Mouse (Mus musculus): ENCODE measurements around the gene Tysnd1. TPM values are rescaled to one million over a fixed set of nuclear protein-coding genes. Genes with fewer than 3 reads are reported as not detected.
A peak's percentile ranks its signal among the peaks of the same experiment; 100 is the strongest.

The Tysnd1 gene
- 24.5 and 25.1 TPM in 2 replicates for polyA plus RNA-seq (2014; fragmentation: Nextera tagmentation; extraction: Ambion mirVana)

DNA sequence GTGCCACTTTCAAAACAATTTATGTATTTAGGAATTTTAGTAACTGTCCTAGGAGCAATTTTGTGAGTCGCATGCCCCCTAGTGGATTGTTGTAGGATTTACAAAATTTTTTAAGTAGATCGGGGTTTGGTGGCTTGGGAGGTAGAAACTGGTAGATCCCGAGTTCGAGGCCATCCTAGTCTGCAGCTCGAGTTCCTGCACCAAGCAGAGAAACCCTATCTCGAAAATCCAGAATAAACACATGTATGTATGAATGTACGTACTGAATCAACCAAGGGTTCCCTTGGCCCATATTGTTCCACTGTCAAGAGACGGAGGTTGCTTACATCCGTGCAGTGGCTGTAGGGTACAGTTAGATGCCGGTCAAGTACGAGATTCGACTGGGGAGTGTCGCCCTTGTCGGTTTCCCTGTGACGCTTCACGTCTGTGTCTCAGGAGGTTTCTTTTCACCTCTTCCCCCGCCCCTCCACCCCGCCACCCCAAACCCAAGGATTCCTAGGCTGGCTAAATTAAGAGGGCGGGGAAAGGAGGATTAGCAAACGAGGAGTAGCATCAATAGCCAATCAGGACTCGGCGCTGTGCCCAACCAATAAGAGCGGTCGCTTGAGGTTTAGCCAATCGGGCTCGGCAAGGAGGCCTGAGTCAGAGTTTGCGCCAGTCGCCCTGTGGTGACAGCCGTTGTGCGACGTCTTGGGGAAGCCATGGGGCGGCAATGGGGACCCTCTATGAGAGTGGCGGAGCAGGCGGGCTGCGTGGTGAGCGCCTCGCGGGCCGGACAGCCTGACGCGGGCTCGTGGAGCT lies at the start of gene Tysnd1:
Gene Tysnd1 (plus strand): TSS at position 645 of the 801 bp plus-strand sequence.
- 1% methylated on average over 42 of the region's 42 CpGs for WGBS (ENCODE audit: insufficient replicate concordance)
- H3K4me1 ChIP-seq (ENCODE audit: control insufficient read depth, insufficient read depth, low read length): peaks cover 10% of the 10 kb centered on the region
- ATAC-seq (replicated peaks; ENCODE audit: insufficient number of reproducible peaks, low FRiP score, low TSS enrichment): peak; percentile 90
- peak within 1 kb of the TSS; percentile 97 for H3K4me3 ChIP-seq (ENCODE audit: low read depth, low read length)
- peaks cover 16% of the 10 kb centered on the region for H3K36me3 ChIP-seq (ENCODE audit: control insufficient read depth, insufficient read depth, low read length)
- H3K27me3 ChIP-seq (ENCODE audit: control insufficient read depth, insufficient read depth, low read length): no peaks in the 10 kb centered on the region
- H3K4me2 ChIP-seq: peak within 1 kb of the TSS; percentile 100
- no peaks in the 10 kb centered on the region for H3K9me3 ChIP-seq (replicated peaks; ENCODE audit: control insufficient read depth, low read length)
- peak within 1 kb of the TSS; percentile 86 for H3K9ac ChIP-seq (ENCODE audit: low read depth, low read length)
- H3K27ac ChIP-seq (ENCODE audit: low read depth, low read length): no peak within 1 kb of the TSS

DNA sequence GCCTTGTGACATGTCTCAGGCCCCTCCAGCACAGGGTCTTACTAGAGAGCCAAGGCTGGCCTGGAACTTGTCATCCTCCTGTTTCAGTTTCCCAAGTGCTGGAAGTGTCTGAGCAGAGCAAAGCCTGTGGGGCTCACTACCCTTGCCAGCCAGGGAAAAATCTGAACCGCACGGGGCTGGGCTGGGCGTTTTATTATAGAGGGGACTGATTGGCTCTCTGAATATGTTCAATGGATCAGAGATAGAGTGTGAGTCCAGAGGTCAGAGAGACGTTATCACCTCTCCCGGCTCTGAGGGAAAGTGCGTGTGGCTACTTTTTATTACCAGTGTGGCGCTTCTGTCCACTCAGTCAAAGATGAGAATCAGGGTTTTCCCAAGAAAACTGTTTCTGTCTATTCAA lies 48.8 kb upstream of the Tysnd1 start:
- WGBS (ENCODE audit: insufficient replicate concordance): 52% methylated on average over 7 of the region's 7 CpGs
- H3K4me2 ChIP-seq: no peak overlapping the region
- ATAC-seq (replicated peaks; ENCODE audit: insufficient number of reproducible peaks, low FRiP score, low TSS enrichment): no peak
- peaks cover 12% of the 10 kb centered on the region for H3K4me1 ChIP-seq (ENCODE audit: control insufficient read depth, insufficient read depth, low read length)
- H3K27me3 ChIP-seq (ENCODE audit: control insufficient read depth, insufficient read depth, low read length): no peaks in the 10 kb centered on the region
- no peak overlapping the region for H3K9ac ChIP-seq (ENCODE audit: low read depth, low read length)
- H3K9me3 ChIP-seq (replicated peaks; ENCODE audit: control insufficient read depth, low read length): no peaks in the 10 kb centered on the region
- H3K4me3 ChIP-seq (ENCODE audit: low read depth, low read length): no peak overlapping the region
- H3K36me3 ChIP-seq (ENCODE audit: control insufficient read depth, insufficient read depth, low read length): no peaks in the 10 kb centered on the region
- H3K27ac ChIP-seq (ENCODE audit: low read depth, low read length): no peak overlapping the region

DNA sequence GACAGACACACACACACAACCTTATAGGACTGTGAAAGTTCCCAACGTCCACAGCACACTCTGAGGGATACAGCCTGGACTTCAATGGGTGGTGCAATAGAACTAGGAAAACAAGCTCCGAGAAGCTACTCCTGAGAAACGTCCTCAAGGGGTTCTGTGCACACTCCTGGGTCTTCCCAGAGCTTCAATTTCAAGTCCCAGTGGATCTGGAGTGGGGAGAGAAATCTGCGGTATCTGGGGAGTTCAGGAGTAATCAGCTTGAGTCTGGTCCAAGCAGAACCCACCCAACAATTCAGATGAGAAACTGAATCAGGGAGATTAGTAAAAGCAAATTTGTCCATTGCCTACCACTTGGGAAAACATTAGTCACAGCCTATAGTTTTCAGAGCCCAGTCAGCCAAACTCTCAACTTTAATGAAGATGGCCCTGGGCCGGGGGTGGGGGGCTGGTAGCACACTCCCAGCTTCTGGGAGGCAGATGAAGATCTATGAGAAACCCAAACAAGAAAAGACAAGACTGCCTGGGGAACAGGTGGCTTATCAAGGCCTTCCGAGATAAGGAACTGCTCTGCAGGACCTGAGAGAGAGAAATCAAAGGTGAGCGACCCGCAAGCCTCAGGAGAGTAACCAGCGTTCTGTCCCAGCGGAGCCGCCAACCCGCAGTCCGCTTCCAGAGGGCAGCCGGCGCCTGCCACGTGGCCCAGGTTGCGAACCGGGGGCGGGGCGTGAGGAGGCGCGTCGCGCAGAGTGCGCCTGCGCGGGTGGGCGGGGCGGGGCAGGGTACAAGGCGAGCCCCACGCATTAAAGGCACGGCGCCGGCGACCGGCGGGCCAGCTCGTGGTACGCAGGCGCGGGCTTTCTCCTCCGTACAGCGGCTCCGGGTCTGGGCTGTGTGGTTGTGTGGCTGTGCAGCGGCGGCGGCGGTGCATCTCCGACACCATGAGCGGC lies 47.3 kb upstream of the Tysnd1 start, which contains the start of gene Ppa1:
Gene Ppa1 (plus strand): TSS at position 763 of the 947 bp plus-strand sequence.
- Histone ChIP-seq H3K4me2 (peak within 1 kb of the TSS; percentile 96), H3K27me3 (ENCODE audit: control insufficient read depth, insufficient read depth, low read length) (no peaks in the 10 kb centered on the region), H3K4me1 (ENCODE audit: control insufficient read depth, insufficient read depth, low read length) (peaks cover 12% of the 10 kb centered on the region), H3K9ac (ENCODE audit: low read depth, low read length) (peak within 1 kb of the TSS; percentile 87), H3K27ac (ENCODE audit: low read depth, low read length) (peak within 1 kb of the TSS; percentile 64), H3K36me3 (ENCODE audit: control insufficient read depth, insufficient read depth, low read length) (no peaks in the 10 kb centered on the region), H3K4me3 (ENCODE audit: low read depth, low read length) (peak within 1 kb of the TSS; percentile 83), H3K9me3 (replicated peaks; ENCODE audit: control insufficient read depth, low read length) (no peaks in the 10 kb centered on the region)
- peak; percentile 93 for ATAC-seq (replicated peaks; ENCODE audit: insufficient number of reproducible peaks, low FRiP score, low TSS enrichment)
- 3% methylated on average over 50 of the region's 50 CpGs for WGBS (ENCODE audit: insufficient replicate concordance)

DNA sequence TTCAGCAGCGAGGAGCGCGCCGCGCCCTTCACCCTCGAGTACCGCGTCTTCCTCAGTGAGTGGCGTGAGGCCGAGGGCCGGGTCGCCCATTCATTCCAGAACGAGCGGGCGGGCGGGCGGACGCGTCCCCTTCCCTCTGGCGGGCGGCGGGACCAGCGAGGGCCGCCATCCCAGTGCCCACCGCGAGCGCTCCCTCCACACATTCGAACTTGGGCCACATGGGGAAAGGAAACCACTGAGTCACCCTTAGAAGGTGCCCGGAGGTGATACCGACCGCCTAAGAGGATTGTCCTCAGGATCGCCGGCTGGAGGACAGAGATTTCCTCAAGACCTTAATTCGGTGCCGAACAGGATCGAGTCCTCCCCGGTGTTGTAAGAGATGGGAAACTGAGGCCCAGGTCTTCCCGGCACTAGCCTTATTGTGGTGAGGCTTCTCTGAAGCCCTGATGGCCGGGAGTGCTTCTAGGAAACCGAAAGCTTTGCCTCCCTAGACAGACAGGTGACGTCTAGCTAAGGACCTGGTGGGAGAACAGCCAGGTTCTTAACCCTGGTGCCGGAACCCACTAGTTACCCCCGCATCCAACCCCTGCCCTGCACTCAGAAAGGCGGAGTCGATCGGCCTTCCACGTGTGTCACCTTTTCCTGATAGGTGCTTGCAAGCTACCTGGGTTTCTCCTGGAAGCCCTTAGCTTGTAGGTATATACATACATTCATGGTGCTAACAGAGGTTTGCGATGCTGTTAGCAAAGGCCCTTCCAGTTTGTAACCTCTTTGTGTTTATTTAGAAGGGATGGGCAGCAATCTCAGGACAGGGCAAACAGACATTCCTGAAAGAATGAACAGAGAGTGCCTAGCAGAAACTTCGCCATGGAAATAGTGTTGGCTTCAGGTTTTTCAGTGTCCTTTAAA lies 46.3 kb upstream of the Tysnd1 start:
- no peaks in the 10 kb centered on the region for H3K36me3 ChIP-seq (ENCODE audit: control insufficient read depth, insufficient read depth, low read length)
- peak overlapping the region; percentile 83 for H3K4me3 ChIP-seq (ENCODE audit: low read depth, low read length)
- 2% methylated on average over 38 of the region's 49 CpGs for WGBS (ENCODE audit: insufficient replicate concordance)
- peak overlapping the region; percentile 96 for H3K4me2 ChIP-seq
- H3K9ac ChIP-seq (ENCODE audit: low read depth, low read length): peak overlapping the region; percentile 87
- no peaks in the 10 kb centered on the region for H3K27me3 ChIP-seq (ENCODE audit: control insufficient read depth, insufficient read depth, low read length)
- H3K27ac ChIP-seq (ENCODE audit: low read depth, low read length): peak overlapping the region; percentile 64
- H3K4me1 ChIP-seq (ENCODE audit: control insufficient read depth, insufficient read depth, low read length): peaks cover 12% of the 10 kb centered on the region
- H3K9me3 ChIP-seq (replicated peaks; ENCODE audit: control insufficient read depth, low read length): no peaks in the 10 kb centered on the region
- ATAC-seq (replicated peaks; ENCODE audit: insufficient number of reproducible peaks, low FRiP score, low TSS enrichment): peak; percentile 62; the same call in 1 of the 2 replicates

DNA sequence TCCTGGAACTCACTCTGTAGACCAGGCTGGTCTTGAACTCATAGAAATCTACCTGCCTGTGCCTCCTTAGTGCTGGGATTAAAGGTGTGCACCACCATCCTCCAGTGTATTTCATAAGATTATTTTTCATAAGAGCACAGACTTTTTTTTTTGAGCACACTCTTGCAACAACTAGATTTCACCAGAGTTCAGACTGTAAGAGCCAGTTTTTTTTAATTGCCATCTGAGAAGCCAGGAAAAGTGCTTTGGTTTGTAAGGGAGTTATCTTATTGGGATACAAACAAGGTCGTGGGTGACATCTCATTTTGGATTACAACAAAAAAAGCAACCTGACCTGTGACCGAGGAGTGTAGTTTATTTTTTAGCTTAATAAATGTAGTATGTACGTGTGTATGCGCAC lies 41.2 kb upstream of the Tysnd1 start:
- H3K4me3 ChIP-seq (ENCODE audit: low read depth, low read length): no peak overlapping the region
- no peak overlapping the region for H3K9ac ChIP-seq (ENCODE audit: low read depth, low read length)
- H3K4me2 ChIP-seq: no peak overlapping the region
- no peaks in the 10 kb centered on the region for H3K27me3 ChIP-seq (ENCODE audit: control insufficient read depth, insufficient read depth, low read length)
- no peak overlapping the region for H3K27ac ChIP-seq (ENCODE audit: low read depth, low read length)
- WGBS (ENCODE audit: insufficient replicate concordance): 89% methylated on average over 4 of the region's 4 CpGs
- ATAC-seq (replicated peaks; ENCODE audit: insufficient number of reproducible peaks, low FRiP score, low TSS enrichment): no peak
- no peaks in the 10 kb centered on the region for H3K36me3 ChIP-seq (ENCODE audit: control insufficient read depth, insufficient read depth, low read length)
- H3K4me1 ChIP-seq (ENCODE audit: control insufficient read depth, insufficient read depth, low read length): peaks cover 5% of the 10 kb centered on the region; the same call in 1 of the 2 replicates
- no peaks in the 10 kb centered on the region for H3K9me3 ChIP-seq (replicated peaks; ENCODE audit: control insufficient read depth, low read length)

DNA sequence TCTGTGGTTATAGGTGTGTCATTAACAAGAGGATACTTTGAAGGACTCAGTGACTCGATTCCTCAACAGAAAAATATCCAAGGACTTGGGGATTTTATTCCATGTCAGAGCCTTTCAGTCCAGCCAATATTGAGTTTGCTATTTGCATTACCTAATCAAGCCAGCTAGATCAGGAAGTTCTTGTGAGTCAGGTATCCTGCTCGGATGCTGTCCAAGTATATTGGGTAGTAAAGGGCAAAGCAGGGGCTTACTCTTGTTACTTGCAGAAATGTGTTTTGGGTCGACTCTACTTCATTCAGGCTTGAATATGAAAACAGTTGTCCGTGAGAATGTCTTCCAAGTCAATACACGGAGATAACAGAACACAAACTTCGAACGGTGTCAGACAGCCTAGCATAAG lies 40.6 kb upstream of the Tysnd1 start:
- H3K36me3 ChIP-seq (ENCODE audit: control insufficient read depth, insufficient read depth, low read length): no peaks in the 10 kb centered on the region
- 91% methylated on average over 7 of the region's 7 CpGs for WGBS (ENCODE audit: insufficient replicate concordance)
- H3K27me3 ChIP-seq (ENCODE audit: control insufficient read depth, insufficient read depth, low read length): no peaks in the 10 kb centered on the region
- H3K27ac ChIP-seq (ENCODE audit: low read depth, low read length): no peak overlapping the region
- no peak overlapping the region for H3K4me2 ChIP-seq
- no peaks in the 10 kb centered on the region for H3K9me3 ChIP-seq (replicated peaks; ENCODE audit: control insufficient read depth, low read length)
- no peak overlapping the region for H3K4me3 ChIP-seq (ENCODE audit: low read depth, low read length)
- H3K4me1 ChIP-seq (ENCODE audit: control insufficient read depth, insufficient read depth, low read length): no peaks in the 10 kb centered on the region
- ATAC-seq (replicated peaks; ENCODE audit: insufficient number of reproducible peaks, low FRiP score, low TSS enrichment): no peak
- H3K9ac ChIP-seq (ENCODE audit: low read depth, low read length): no peak overlapping the region

DNA sequence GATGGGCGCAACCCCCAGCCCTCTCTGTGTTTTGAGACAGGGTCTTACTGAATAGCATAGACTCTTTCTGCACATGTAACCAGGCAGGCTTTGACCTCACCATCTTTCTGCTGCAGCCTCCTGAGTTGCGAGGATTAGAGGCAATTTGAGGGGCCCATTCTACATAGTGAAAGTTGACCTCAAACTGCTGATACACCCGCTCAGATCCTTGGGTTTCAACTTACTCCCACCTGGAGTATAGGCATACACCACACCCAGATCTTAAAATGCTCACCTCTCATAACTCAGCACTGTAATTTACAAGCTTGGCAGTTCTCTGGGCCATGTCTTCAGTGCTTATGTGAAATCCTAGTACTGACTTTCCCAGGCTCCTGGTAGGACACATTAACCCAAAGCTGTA lies 40.1 kb upstream of the Tysnd1 start:
- Histone ChIP-seq H3K4me1 (ENCODE audit: control insufficient read depth, insufficient read depth, low read length) (no peaks in the 10 kb centered on the region), H3K9me3 (replicated peaks; ENCODE audit: control insufficient read depth, low read length) (no peaks in the 10 kb centered on the region), H3K9ac (ENCODE audit: low read depth, low read length) (no peak overlapping the region), H3K27ac (ENCODE audit: low read depth, low read length) (no peak overlapping the region), H3K27me3 (ENCODE audit: control insufficient read depth, insufficient read depth, low read length) (no peaks in the 10 kb centered on the region), H3K4me3 (ENCODE audit: low read depth, low read length) (no peak overlapping the region), H3K4me2 (no peak overlapping the region), H3K36me3 (ENCODE audit: control insufficient read depth, insufficient read depth, low read length) (no peaks in the 10 kb centered on the region)
- WGBS (ENCODE audit: insufficient replicate concordance): 88% methylated on average over 3 of the region's 3 CpGs
- no peak for ATAC-seq (replicated peaks; ENCODE audit: insufficient number of reproducible peaks, low FRiP score, low TSS enrichment)

Data from heart, embryonic 11.5 days (tissue).